Mouse (Mus musculus): ENCODE data around the gene Ubc. TPM values are rescaled to one million over a fixed set of nuclear protein-coding genes. Genes with fewer than 3 reads are reported as not detected.
A peak's percentile ranks its signal among the peaks of the same experiment; 100 is the strongest.

Ubc gene
- total and polyA plus RNA-seq, 2 experiments from 2014 or later, result 912 to 1,225 TPM

DNA sequence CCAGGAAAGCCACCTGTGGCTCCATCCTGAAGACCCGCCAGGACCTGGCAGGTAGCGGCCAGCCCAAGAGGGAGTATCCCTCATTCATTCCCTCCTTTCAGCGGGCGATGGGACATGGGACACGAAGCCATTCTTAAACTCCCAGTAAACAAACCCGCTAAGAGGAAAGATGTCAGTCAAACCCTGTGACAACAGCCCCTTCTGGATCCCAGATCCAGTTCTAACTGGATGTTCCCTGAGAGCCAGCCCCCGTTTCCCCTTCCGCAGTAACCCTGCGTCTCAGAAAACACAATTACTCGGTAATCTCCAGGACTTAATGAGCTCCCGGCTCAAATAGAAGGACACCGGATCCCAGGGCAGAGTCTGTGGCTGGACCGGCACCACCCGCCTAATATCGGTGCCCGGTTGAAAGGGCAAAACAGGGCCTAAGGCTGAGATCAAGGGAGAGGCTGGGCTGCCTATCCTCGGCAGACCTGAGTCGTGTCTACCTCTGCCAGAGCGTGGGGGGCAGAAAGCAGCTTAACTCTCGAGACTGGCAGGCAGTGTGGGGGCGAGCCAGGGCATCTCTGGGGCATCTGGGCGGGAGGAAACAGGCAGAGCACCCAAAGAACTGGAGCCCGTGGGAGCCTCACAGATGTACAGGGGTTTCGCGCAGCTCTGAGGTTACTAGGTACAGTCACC, 50.0 kb downstream of the Ubc start:
- Histone ChIP-seq H3K27me3 (ENCODE audit: insufficient read depth, low read length) (no peaks in the 10 kb centered on the region), H3K4me2 (ENCODE audit: low read depth) (peak overlapping the region; percentile 92), H3K9me3 (ENCODE audit: low read length) (no peaks in the 10 kb centered on the region), H3K27ac (ENCODE audit: low read depth, low read length) (peak overlapping the region; percentile 16; the same call in 1 of the 2 replicates), H3K36me3 (ENCODE audit: insufficient read depth) (no peaks in the 10 kb centered on the region), H3K4me1 (ENCODE audit: insufficient read depth) (peaks cover 15% of the 10 kb centered on the region), H3K9ac (peak overlapping the region; percentile 81), H3K4me3 (ENCODE audit: low read depth, low read length) (peak overlapping the region; percentile 76)
- TF ChIP-seq CTCF (IDR thresholded peaks at IDR 0.05; ENCODE audit: low read depth), result no peak
- DNase-seq, result peak; percentile 43
- peak; percentile 63 for ATAC-seq
- 3% methylated on average over 25 of the region's 25 CpGs for WGBS

DNA sequence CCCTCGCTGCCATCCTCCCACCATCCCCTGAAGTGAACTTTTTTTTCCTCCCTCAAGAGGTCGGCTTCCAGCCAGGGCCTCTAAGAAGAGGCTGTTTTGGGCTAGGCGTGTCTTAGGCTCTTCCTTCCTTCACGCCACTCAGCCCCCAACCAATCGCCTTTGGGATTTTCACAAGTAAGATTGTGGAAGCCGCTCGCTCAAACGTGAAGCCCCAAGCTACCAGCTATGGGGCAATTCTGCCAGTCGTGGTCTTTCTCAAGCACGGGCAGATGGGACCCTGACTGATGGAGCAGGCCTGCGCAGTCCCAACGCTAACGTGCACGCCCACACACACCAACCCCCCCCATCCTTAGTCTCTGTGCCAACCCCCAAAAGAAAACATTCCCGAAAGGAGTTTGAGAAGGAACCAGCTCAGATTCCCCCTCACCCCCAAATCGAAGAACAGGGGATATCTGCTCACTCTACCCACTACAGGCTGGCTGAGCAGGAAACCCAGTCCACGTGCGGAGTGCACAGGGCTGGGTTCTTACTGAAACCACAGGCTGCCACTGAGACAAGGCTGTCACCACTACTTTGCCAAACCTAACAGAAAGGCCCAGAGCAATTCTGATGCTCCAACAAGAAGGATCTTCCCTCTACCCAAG, 50.8 kb downstream of the Ubc start:
- H3K4me3 ChIP-seq (ENCODE audit: low read depth, low read length), result peak overlapping the region; percentile 76
- peak overlapping the region; percentile 92 for H3K4me2 ChIP-seq (ENCODE audit: low read depth)
- DNase-seq (peak; percentile 69), ATAC-seq (peak; percentile 28)
- no peak for TF ChIP-seq CTCF (IDR thresholded peaks at IDR 0.05; ENCODE audit: low read depth)
- 7% methylated on average over 18 of the region's 18 CpGs for WGBS
- H3K27ac ChIP-seq (ENCODE audit: low read depth, low read length), result 0 out of 2 replicates have a peak overlapping the region, but pooled peaks have one; percentile 16
- peak overlapping the region; percentile 81 for H3K9ac ChIP-seq
- peaks cover 15% of the 10 kb centered on the region for H3K4me1 ChIP-seq (ENCODE audit: insufficient read depth)
- no peaks in the 10 kb centered on the region for H3K9me3 ChIP-seq (ENCODE audit: low read length)
- H3K36me3 ChIP-seq (ENCODE audit: insufficient read depth), result no peaks in the 10 kb centered on the region
- no peaks in the 10 kb centered on the region for H3K27me3 ChIP-seq (ENCODE audit: insufficient read depth, low read length)

DNA sequence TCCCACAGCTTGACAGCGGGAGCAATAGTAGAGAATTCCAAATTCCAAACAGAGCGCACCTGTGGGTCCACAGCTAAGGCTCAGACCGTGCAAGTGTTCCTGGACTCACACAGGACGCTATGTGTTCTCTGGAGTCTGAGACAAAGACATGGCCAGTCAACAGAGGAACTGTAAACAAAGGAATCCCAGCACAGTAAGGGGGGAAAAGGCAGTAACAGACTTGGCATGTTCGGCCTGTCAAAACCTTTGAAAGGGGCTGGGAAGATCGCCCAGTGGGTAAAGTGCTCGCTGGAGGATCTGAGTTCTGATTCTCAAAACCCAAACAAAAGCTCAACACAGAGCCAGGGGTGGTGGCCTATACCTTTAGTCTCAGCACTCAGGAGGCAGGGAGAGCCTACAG, 52.5 kb downstream of the Ubc start:
- no peak overlapping the region for H3K4me2 ChIP-seq (ENCODE audit: low read depth)
- H3K9ac ChIP-seq, result no peak overlapping the region
- 52% methylated on average over 7 of the region's 7 CpGs for WGBS
- H3K4me3 ChIP-seq (ENCODE audit: low read depth, low read length), result no peak overlapping the region
- TF ChIP-seq CTCF (IDR thresholded peaks at IDR 0.05; ENCODE audit: low read depth), result no peak
- peaks cover 15% of the 10 kb centered on the region for H3K4me1 ChIP-seq (ENCODE audit: insufficient read depth)
- H3K27ac ChIP-seq (ENCODE audit: low read depth, low read length), result no peak overlapping the region
- no peaks in the 10 kb centered on the region for H3K36me3 ChIP-seq (ENCODE audit: insufficient read depth)
- H3K27me3 ChIP-seq (ENCODE audit: insufficient read depth, low read length), result no peaks in the 10 kb centered on the region
- no peaks in the 10 kb centered on the region for H3K9me3 ChIP-seq (ENCODE audit: low read length)
- ATAC-seq (no peak), DNase-seq (no peak)

DNA sequence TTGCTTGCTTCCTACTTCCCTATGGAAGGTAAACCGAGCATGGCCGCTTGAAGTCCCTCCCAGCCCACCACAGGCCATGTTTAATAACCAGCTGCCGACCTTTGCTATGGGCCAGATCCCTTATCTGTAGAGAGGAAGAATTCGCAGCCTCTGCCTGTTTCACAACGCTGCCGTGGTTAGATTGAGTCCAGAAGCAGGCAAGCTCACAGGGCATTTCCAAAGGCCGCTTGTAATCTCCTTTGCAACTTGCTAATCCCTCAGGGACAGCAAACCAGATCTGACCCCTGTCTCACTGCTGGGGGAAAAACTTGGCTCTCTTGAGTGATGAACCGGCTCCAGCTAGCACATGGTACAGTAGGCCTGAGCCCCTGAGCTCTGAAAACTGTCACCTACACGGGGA, 53.0 kb downstream of the Ubc start:
- no peaks in the 10 kb centered on the region for H3K9me3 ChIP-seq (ENCODE audit: low read length)
- no peak overlapping the region for H3K27ac ChIP-seq (ENCODE audit: low read depth, low read length)
- H3K4me1 ChIP-seq (ENCODE audit: insufficient read depth), result peaks cover 15% of the 10 kb centered on the region
- no peak overlapping the region for H3K4me2 ChIP-seq (ENCODE audit: low read depth)
- 57% methylated on average over 9 of the region's 9 CpGs for WGBS
- DNase-seq (no peak), ATAC-seq (no peak)
- TF ChIP-seq CTCF (IDR thresholded peaks at IDR 0.05; ENCODE audit: low read depth), result no peak
- no peaks in the 10 kb centered on the region for H3K36me3 ChIP-seq (ENCODE audit: insufficient read depth)
- H3K4me3 ChIP-seq (ENCODE audit: low read depth, low read length), result no peak overlapping the region
- no peak overlapping the region for H3K9ac ChIP-seq
- H3K27me3 ChIP-seq (ENCODE audit: insufficient read depth, low read length), result no peaks in the 10 kb centered on the region

Other genes with a start within 250 kb of the Ubc start
- 12.7 and 13.4 TPM in 2 replicates for gene Ncor2, start 211.0 kb downstream of the Ubc start, total RNA-seq (2014; rRNA removed)
- gene Ncor2, start 211.0 kb downstream of the Ubc start, polyA plus RNA-seq (2015; fragmentation: Nextera tagmentation; extraction: Ambion mirVana), result 11.6 and 16.8 TPM in 2 replicates
- gene Scarb1, start 49.1 kb downstream of the Ubc start, total RNA-seq (2014; rRNA removed), result 45.2 and 52.7 TPM in 2 replicates
- gene Scarb1, start 49.1 kb downstream of the Ubc start, polyA plus RNA-seq (2015; fragmentation: Nextera tagmentation; extraction: Ambion mirVana), result 53.5 and 55.9 TPM in 2 replicates
- 1.00 TPM in 1 of 2 replicates, not detected in the other for gene Gm10382, start 880 bp downstream of the Ubc start, total RNA-seq (2014; rRNA removed)
- gene Gm10382, start 880 bp downstream of the Ubc start, polyA plus RNA-seq (2015; fragmentation: Nextera tagmentation; extraction: Ambion mirVana), result 0.25 and 0.34 TPM in 2 replicates
- 22.5 and 27.1 TPM in 2 replicates for gene Dhx37, start 43.9 kb upstream of the Ubc start, total RNA-seq (2014; rRNA removed)
- 6.5 and 11.0 TPM in 2 replicates for gene Dhx37, start 43.9 kb upstream of the Ubc start, polyA plus RNA-seq (2015; fragmentation: Nextera tagmentation; extraction: Ambion mirVana)
- 78.3 and 83.3 TPM in 2 replicates for gene Bri3bp, start 51.4 kb upstream of the Ubc start, total RNA-seq (2014; rRNA removed)
- 45.7 and 48.4 TPM in 2 replicates for gene Bri3bp, start 51.4 kb upstream of the Ubc start, polyA plus RNA-seq (2015; fragmentation: Nextera tagmentation; extraction: Ambion mirVana)
- 90.9 and 116 TPM in 2 replicates for gene Aacs, start 85.6 kb upstream of the Ubc start, total RNA-seq (2014; rRNA removed)
- 83.8 and 97.9 TPM in 2 replicates for gene Aacs, start 85.6 kb upstream of the Ubc start, polyA plus RNA-seq (2015; fragmentation: Nextera tagmentation; extraction: Ambion mirVana)
- 32.2 and 48.9 TPM in 2 replicates for gene Tmem132b, start 141.6 kb upstream of the Ubc start, total RNA-seq (2014; rRNA removed)
- gene Tmem132b, start 141.6 kb upstream of the Ubc start, polyA plus RNA-seq (2015; fragmentation: Nextera tagmentation; extraction: Ambion mirVana), result 5.1 and 7.8 TPM in 2 replicates

Measured in forebrain, postnatal 0 days (tissue).